Mouse (Mus musculus) gastrocnemius, postnatal 14 days (tissue): ENCODE data around the gene Prm2. TPM values are rescaled to one million over a fixed set of nuclear protein-coding genes. Genes with fewer than 3 reads are reported as not detected.

Experiments used
- DNase-seq: peaks from one replicate; pipeline ENCODE4 v3.0.0; 2021; ENCODE audit warnings: mixed read lengths
- intact Hi-C: fragments of 180-260 bp; cut with DNase I; formaldehyde crosslinking; loops from one replicate; pipeline ENCODE4 v1.15.1; 2025; ENCODE audit warnings: low total_unique reads
- total RNA-seq, 2 experiments: library from RNA; stranded (reverse); gene quantifications; 2 replicates each; pipeline ENCODE4 v1.2.3; 2021

Gene Prm2
- total RNA-seq, 2 experiments from 2014 or later = not detected

- DNase-seq = no peak
- intact Hi-C loops = loop anchor here (5.0 kb wide), 1 partner anchor 140 kb away; no protein-coding TSS in a partner anchor
These were observed 13.4 kb downstream of the Prm2 start for GRCm38 (mm10) chr16:10782377-10783151.

- intact Hi-C loops = loop anchor here (5.0 kb wide), 1 partner anchor 140 kb away; no protein-coding TSS in a partner anchor
- no peak for DNase-seq
These were observed 14.0 kb downstream of the Prm2 start for GRCm38 (mm10) chr16:10781862-10782371.

- intact Hi-C loops = loop anchor here (5.0 kb wide), 1 partner anchor 138 kb away; no protein-coding TSS in a partner anchor
- no peak for DNase-seq
These were observed 15.3 kb downstream of the Prm2 start for GRCm38 (mm10) chr16:10780631-10781120.

- no peak for DNase-seq
These were observed 18.3 kb downstream of the Prm2 start for GRCm38 (mm10) chr16:10777579-10778160.

GRCm38 (mm10) chr16:10776322-10776721, 19.6 kb downstream of the Prm2 start:
- intact Hi-C loops = no loop called here
- no peak for DNase-seq

More at GRCm38 (mm10) chr16:10777579-10778160, 18.3 kb downstream of the Prm2 start:
- intact Hi-C loops = no loop called here

GRCm38 (mm10) chr16:10774726-10775125, 21.2 kb downstream of the Prm2 start:
- no peak for DNase-seq

GRCm38 (mm10) chr16:10773543-10773942, 22.4 kb downstream of the Prm2 start:
- no peak for DNase-seq
- intact Hi-C loops = no loop called here

More at GRCm38 (mm10) chr16:10774726-10775125, 21.2 kb downstream of the Prm2 start:
- intact Hi-C loops = no loop called here

- no peak for DNase-seq
- intact Hi-C loops = no loop called here
These were observed 24.0 kb downstream of the Prm2 start for GRCm38 (mm10) chr16:10771769-10772510.

- no peak for DNase-seq
- intact Hi-C loops = no loop called here
These were observed 25.2 kb downstream of the Prm2 start for GRCm38 (mm10) chr16:10770531-10771325.

GRCm38 (mm10) chr16:10769661-10770060, 26.3 kb downstream of the Prm2 start:
- intact Hi-C loops = loop anchor here (5.0 kb wide), 1 partner anchor 107 kb away; no protein-coding TSS in a partner anchor
- no peak for DNase-seq

GRCm38 (mm10) chr16:10768821-10769220, 27.1 kb downstream of the Prm2 start:
- no peak for DNase-seq
- intact Hi-C loops = loop anchor here (5.0 kb wide), 1 partner anchor 107 kb away; no protein-coding TSS in a partner anchor

GRCm38 (mm10) chr16:10767158-10767557, 28.8 kb downstream of the Prm2 start:
- intact Hi-C loops = loop anchor here (5.0 kb wide), 1 partner anchor 105 kb away; no protein-coding TSS in a partner anchor

GRCm38 (mm10) chr16:10764323-10764722, 31.6 kb downstream of the Prm2 start:
- no peak for DNase-seq
- intact Hi-C loops = no loop called here

More at GRCm38 (mm10) chr16:10767158-10767557, 28.8 kb downstream of the Prm2 start:
- DNase-seq = peak; percentile 66

- intact Hi-C loops = no loop called here
These were observed 32.2 kb downstream of the Prm2 start for GRCm38 (mm10) chr16:10763540-10764264.

GRCm38 (mm10) chr16:10762569-10763180, 33.3 kb downstream of the Prm2 start:
- DNase-seq = no peak
- intact Hi-C loops = no loop called here

More at GRCm38 (mm10) chr16:10763540-10764264, 32.2 kb downstream of the Prm2 start:
- DNase-seq = no peak

- intact Hi-C loops = no loop called here
- peak; percentile 40 for DNase-seq
These were observed 34.8 kb downstream of the Prm2 start for GRCm38 (mm10) chr16:10761182-10761581.

GRCm38 (mm10) chr16:10756168-10756567, 39.8 kb downstream of the Prm2 start:
- no peak for DNase-seq
- intact Hi-C loops = no loop called here
